ENCODE assay signal across 17 mouse cellular contexts in the genomic region with DNA sequence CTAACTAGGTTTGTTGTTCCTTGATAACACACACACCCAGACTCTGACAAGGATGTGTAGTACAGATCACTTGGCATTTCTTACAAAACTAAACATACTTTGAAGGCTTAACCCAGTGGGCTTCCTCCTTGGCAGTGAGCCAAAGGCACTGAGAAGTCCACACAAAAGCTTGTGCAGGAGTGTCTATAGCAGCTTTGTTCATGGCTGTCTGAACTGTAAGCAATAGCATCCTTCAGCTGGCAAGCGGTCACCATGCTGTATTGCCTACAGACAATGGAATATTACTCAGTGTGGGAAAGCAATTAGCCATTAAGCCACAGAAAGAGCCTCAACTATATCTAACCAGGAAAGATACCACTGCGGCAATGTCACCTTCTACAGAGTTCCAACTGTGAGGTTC. TPM values are rescaled to one million over a fixed set of nuclear protein-coding genes. Genes with fewer than 3 reads are reported as not detected.
DNase-seq lines count a peak whose midpoint lies in the region; ATAC-seq and TF ChIP-seq lines count a peak whose summit lies in the region.
"Had no signal": no experiment of that assay in that cellular context is flagged by ENCODE, and none has a peak within 500 bp of the region (broad histone marks: within the 10 kb centered on the region; RNA-seq: fewer than 3 reads in every experiment).

No protein-coding gene starts in this region.

- no peak overlapping the region for H3K9ac ChIP-seq in embryonic facial prominence, embryonic 14.5 days (ENCODE audit: low read depth, low read length)
- H3K9ac ChIP-seq in lung, embryonic 14.5 days: no peak overlapping the region
- no peak overlapping the region for H3K9ac ChIP-seq in liver, embryonic 11.5 days (ENCODE audit: low read depth, low read length)
- H3K9ac ChIP-seq: heart, embryonic 15.5 days; limb, embryonic 13.5 days; liver, postnatal 0 days had no signal

- ATAC-seq in embryonic facial prominence, embryonic 14.5 days (ENCODE audit: low read depth): peak; percentile 82
- ATAC-seq in lung, embryonic 14.5 days (ENCODE audit: insufficient read depth): no peak; the same call in 1 of the 2 replicates
- no peak for ATAC-seq in liver, embryonic 11.5 days (replicated peaks; ENCODE audit: low FRiP score)
- no peak for ATAC-seq in granulocyte monocyte progenitor cell, adult 5-6 weeks (replicated peaks; ENCODE audit: poor library complexity, severe bottlenecking)
- ATAC-seq: inflammation-experienced regulatory T-cells, adult 6 months; liver, postnatal 0 days; Patski had no signal

- H3K27me3 ChIP-seq in embryonic facial prominence, embryonic 14.5 days (replicated peaks; ENCODE audit: control insufficient read depth, insufficient read depth, low read length): no peaks in the 10 kb centered on the region
- no peaks in the 10 kb centered on the region for H3K27me3 ChIP-seq in embryonic facial prominence, embryonic 10.5 days (replicated peaks; ENCODE audit: low read depth, poor library complexity, severe bottlenecking)
- H3K27me3 ChIP-seq in lung, embryonic 14.5 days (ENCODE audit: insufficient read depth, low read length): no peaks in the 10 kb centered on the region
- H3K27me3 ChIP-seq in liver, embryonic 11.5 days (replicated peaks; ENCODE audit: control insufficient read depth, insufficient read depth, low read length): no peaks in the 10 kb centered on the region
- H3K27me3 ChIP-seq: heart, embryonic 15.5 days; limb, embryonic 13.5 days; Patski had no signal

- no peaks in the 10 kb centered on the region for H3K4me1 ChIP-seq in embryonic facial prominence, embryonic 14.5 days (ENCODE audit: control insufficient read depth, insufficient read depth, low read length)
- H3K4me1 ChIP-seq in embryonic facial prominence, embryonic 10.5 days: 0 out of 2 replicates have a peak, but pooled peaks cover 2% of the 10 kb centered on the region
- H3K4me1 ChIP-seq in lung, embryonic 14.5 days (ENCODE audit: insufficient read depth): no peaks in the 10 kb centered on the region
- peaks cover 8% of the 10 kb centered on the region; the same call in 1 of the 2 replicates for H3K4me1 ChIP-seq in lung, adult 2 months (ENCODE audit: control insufficient read depth, insufficient read depth, low read length)
- H3K4me1 ChIP-seq in liver, embryonic 11.5 days (replicated peaks; ENCODE audit: control insufficient read depth, insufficient read depth, low read length): no peaks in the 10 kb centered on the region
- H3K4me1 ChIP-seq: heart, embryonic 15.5 days; limb, embryonic 13.5 days had no signal

- H3K4me3 ChIP-seq in embryonic facial prominence, embryonic 14.5 days (ENCODE audit: low read depth, low read length): no peak overlapping the region
- H3K4me3 ChIP-seq in embryonic facial prominence, embryonic 10.5 days: no peak overlapping the region
- no peak overlapping the region for H3K4me3 ChIP-seq in lung, embryonic 14.5 days (ENCODE audit: low read depth, low read length)
- no peak overlapping the region for H3K4me3 ChIP-seq in lung, adult 2 months (replicated peaks; ENCODE audit: extremely low read depth, low read depth, low read length)
- H3K4me3 ChIP-seq in liver, embryonic 11.5 days (ENCODE audit: low read depth, low read length): no peak overlapping the region
- H3K4me3 ChIP-seq: heart, embryonic 15.5 days; limb, embryonic 13.5 days had no signal

- no peaks in the 10 kb centered on the region for H3K36me3 ChIP-seq in embryonic facial prominence, embryonic 14.5 days (ENCODE audit: control insufficient read depth, insufficient read depth, low read length)
- no peaks in the 10 kb centered on the region for H3K36me3 ChIP-seq in embryonic facial prominence, embryonic 10.5 days (replicated peaks)
- H3K36me3 ChIP-seq in lung, embryonic 14.5 days (ENCODE audit: insufficient read depth): no peaks in the 10 kb centered on the region
- no peaks in the 10 kb centered on the region for H3K36me3 ChIP-seq in liver, embryonic 11.5 days (ENCODE audit: control insufficient read depth, insufficient read depth, low read length)
- H3K36me3 ChIP-seq: heart, embryonic 15.5 days; limb, embryonic 13.5 days had no signal

- H3K27ac ChIP-seq in embryonic facial prominence, embryonic 14.5 days (replicated peaks; ENCODE audit: low read depth, low read length): no peak overlapping the region
- no peak overlapping the region for H3K27ac ChIP-seq in embryonic facial prominence, embryonic 10.5 days (replicated peaks)
- H3K27ac ChIP-seq in lung, embryonic 14.5 days (ENCODE audit: low read depth): no peak overlapping the region
- no peak overlapping the region for H3K27ac ChIP-seq in liver, embryonic 11.5 days (ENCODE audit: low read depth, low read length)
- H3K27ac ChIP-seq: heart, embryonic 15.5 days; limb, embryonic 13.5 days had no signal

- peak; percentile 79 for DNase-seq in embryonic facial prominence, embryonic 14.5 days (ENCODE audit: low spot score)
- no peak for DNase-seq in embryonic facial prominence, embryonic 10.5 days (ENCODE audit: low spot score)
- peak; percentile 77 for DNase-seq in lung, embryonic 14.5 days
- DNase-seq in lung, adult 2 months: no peak
- peak; percentile 82 for DNase-seq in brain, embryonic 14.5 days (ENCODE audit: low read depth)
- DNase-seq in lung, postnatal 14 days: peak; percentile 60
- no peak for DNase-seq in liver, embryonic 11.5 days (ENCODE audit: low spot score)
- DNase-seq: adrenal gland, postnatal 10 days; cerebellum, postnatal 10 days; gastrocnemius, postnatal 10 days; liver, postnatal 0 days; thymus, adult 2 months had no signal

- 83% methylated on average over 2 of the region's 2 CpGs for WGBS in embryonic facial prominence, embryonic 14.5 days
- 94% methylated on average over 2 of the region's 2 CpGs for WGBS in embryonic facial prominence, embryonic 10.5 days
- 73% methylated on average over 2 of the region's 2 CpGs for WGBS in lung, embryonic 14.5 days
- 48% methylated on average over 2 of the region's 2 CpGs for WGBS in lung, adult 2 months
- 92% methylated on average over 2 of the region's 2 CpGs for WGBS in liver, embryonic 11.5 days

- no peak for TF ChIP-seq CTCF in lung, embryonic 14.5 days (IDR thresholded peaks at IDR 0.05; ENCODE audit: low read depth)
- TF ChIP-seq CTCF in lung, adult 2 months (IDR thresholded peaks at IDR 0.05; ENCODE audit: insufficient read depth, low read length): no peak
- no peak for TF ChIP-seq CTCF in brain, embryonic 14.5 days (IDR thresholded peaks at IDR 0.05; ENCODE audit: borderline replicate concordance, extremely low read depth, insufficient read depth, insufficient read length)

- peaks cover 4% of the 10 kb centered on the region; the same call in 1 of the 2 replicates for H3K9me3 ChIP-seq in embryonic facial prominence, embryonic 14.5 days (ENCODE audit: control insufficient read depth, low read length)
- H3K9me3 ChIP-seq in embryonic facial prominence, embryonic 10.5 days: no peaks in the 10 kb centered on the region
- H3K9me3 ChIP-seq in lung, embryonic 14.5 days (ENCODE audit: low read depth, low read length): no peaks in the 10 kb centered on the region
- H3K9me3 ChIP-seq in liver, embryonic 11.5 days (ENCODE audit: control insufficient read depth, low read length): no peaks in the 10 kb centered on the region
- H3K9me3 ChIP-seq: heart, embryonic 15.5 days; limb, embryonic 13.5 days had no signal

- no peak for TF ChIP-seq POLR2A in lung, adult 2 months (IDR thresholded peaks at IDR 0.05; ENCODE audit: borderline replicate concordance, extremely low read depth, low read depth, low read length)
- TF ChIP-seq POLR2A in brain, embryonic 14.5 days (IDR thresholded peaks at IDR 0.05; ENCODE audit: borderline replicate concordance, extremely low read depth, insufficient read depth, insufficient read length, poor library complexity, severe bottlenecking): no peak

- H3K4me2 ChIP-seq in embryonic facial prominence, embryonic 14.5 days (ENCODE audit: low read depth, low read length): no peak overlapping the region
- H3K4me2 ChIP-seq in lung, embryonic 14.5 days: no peak overlapping the region
- no peak overlapping the region for H3K4me2 ChIP-seq in liver, embryonic 11.5 days
- H3K4me2 ChIP-seq: heart, embryonic 15.5 days; limb, embryonic 13.5 days had no signal

RNA-seq across cellular contexts. Expression of gene Alpl, which starts 23.3 kb away (rescaled TPM):
- 112 and 149 TPM in 2 replicates for polyA plus RNA-seq in embryonic facial prominence, embryonic 14.5 days (2014; fragmentation: Nextera tagmentation; extraction: Ambion mirVana)
- polyA plus RNA-seq in embryonic facial prominence, embryonic 10.5 days (2016; fragmentation: Nextera tagmentation; extraction: Ambion mirVana): 12.9 and 18.7 TPM in 2 replicates
- polyA plus RNA-seq in lung, embryonic 14.5 days (2014; fragmentation: Nextera tagmentation; extraction: Ambion mirVana): 3.5 and 4.1 TPM in 2 replicates
- 5.4 and 5.5 TPM in 2 replicates for polyA plus RNA-seq in lung, adult 2 months (2012; rRNA removed)
- polyA plus RNA-seq in brain, embryonic 14.5 days (2012; rRNA removed): 8.8 and 14.0 TPM in 2 replicates
- 5.7 and 6.1 TPM in 2 replicates for polyA plus RNA-seq in liver, embryonic 11.5 days (2014; fragmentation: Nextera tagmentation; extraction: Ambion mirVana)
- total RNA-seq in granulocyte monocyte progenitor cell, adult 5-6 weeks (2014; fragmentation: Nextera tagmentation): not detected in 2 replicates
- not detected in 2 replicates for total RNA-seq in granulocyte monocyte progenitor cell, adult 5-6 weeks (2017)

RNA-seq across cellular contexts. Expression of gene Ece1, which starts 42.5 kb away (rescaled TPM):
- polyA plus RNA-seq in embryonic facial prominence, embryonic 14.5 days (2014; fragmentation: Nextera tagmentation; extraction: Ambion mirVana): 57.8 and 62.1 TPM in 2 replicates
- polyA plus RNA-seq in embryonic facial prominence, embryonic 10.5 days (2016; fragmentation: Nextera tagmentation; extraction: Ambion mirVana): 46.6 and 54.5 TPM in 2 replicates
- 59.3 and 71.2 TPM in 2 replicates for polyA plus RNA-seq in lung, embryonic 14.5 days (2014; fragmentation: Nextera tagmentation; extraction: Ambion mirVana)
- polyA plus RNA-seq in lung, adult 2 months (2012; rRNA removed): 111 and 113 TPM in 2 replicates
- polyA plus RNA-seq in brain, embryonic 14.5 days (2012; rRNA removed): 6.5 and 15.8 TPM in 2 replicates
- 51.9 and 61.4 TPM in 2 replicates for polyA plus RNA-seq in liver, embryonic 11.5 days (2014; fragmentation: Nextera tagmentation; extraction: Ambion mirVana)
- total RNA-seq in granulocyte monocyte progenitor cell, adult 5-6 weeks (2014; fragmentation: Nextera tagmentation): 8.4 and 12.3 TPM in 2 replicates
- total RNA-seq in granulocyte monocyte progenitor cell, adult 5-6 weeks (2017): 3.7 and 4.8 TPM in 2 replicates

Comparison
In these comparisons a context has a peak if more than half of its experiments do, and no peak if none do; other contexts are left out.
1. DNase-seq: peak in embryonic facial prominence, embryonic 14.5 days (single experiment), lung, embryonic 14.5 days (single experiment), brain, embryonic 14.5 days (single experiment) and lung, postnatal 14 days (single experiment); none in embryonic facial prominence, embryonic 10.5 days (single experiment), lung, adult 2 months (single experiment) and liver, embryonic 11.5 days (single experiment).